Mouse (Mus musculus) megakaryocyte progenitor cell, adult 5-6 weeks (primary cell): ENCODE results near the gene 0610040J01Rik. TPM values are rescaled to one million over a fixed set of nuclear protein-coding genes. Genes with fewer than 3 reads are reported as not detected.
A peak's percentile ranks its signal among the peaks of the same experiment; 100 is the strongest.

ENCODE experiments used
- ATAC-seq: replicated peaks from 2 replicates; pipeline ENCODE4 v1.8.0; 2016; ENCODE audit warnings: mild to moderate bottlenecking, moderate TSS enrichment, inconsistent platforms; ENCODE audit not compliant: poor library complexity
- total RNA-seq, 2 experiments: library from RNA; stranded (forward) in 1 of 2; stranded (reverse) in 1 of 2; fragments of 157-497, 149-512 nt in 1 of 2; fragments of 200-1000 nt in 1 of 2; gene quantifications; 2 replicates each; pipeline versions ENCODE4 v1.2.3 to v1.2.4; 2015 to 2017

The 0610040J01Rik gene
- total RNA-seq, 2 experiments from 2014 or later, result 6.7 to 7.1 TPM

GRCm38 (mm10) chr5:63828380-63829185 lies 16.4 kb downstream of the 0610040J01Rik start:
- ATAC-seq, result peak; percentile 32

- peak; percentile 62 for ATAC-seq
These were observed 18.9 kb downstream of the 0610040J01Rik start for GRCm38 (mm10) chr5:63831054-63831453.

- ATAC-seq, result no peak
These were observed 21.8 kb downstream of the 0610040J01Rik start for GRCm38 (mm10) chr5:63833955-63834354.

- ATAC-seq, result no peak
These were observed 22.3 kb downstream of the 0610040J01Rik start for GRCm38 (mm10) chr5:63834435-63834834.

- ATAC-seq, result peak; percentile 88
These were observed 25.0 kb downstream of the 0610040J01Rik start for GRCm38 (mm10) chr5:63837115-63837514.

- ATAC-seq, result no peak
These were observed 25.7 kb downstream of the 0610040J01Rik start for GRCm38 (mm10) chr5:63837851-63838250.

- no peak for ATAC-seq
These were observed 27.7 kb downstream of the 0610040J01Rik start for GRCm38 (mm10) chr5:63839801-63840416.

GRCm38 (mm10) chr5:63847080-63847479 lies 34.9 kb downstream of the 0610040J01Rik start:
- no peak for ATAC-seq

- ATAC-seq, result no peak
These were observed 35.5 kb downstream of the 0610040J01Rik start for GRCm38 (mm10) chr5:63847541-63848226.

GRCm38 (mm10) chr5:63858901-63859300 lies 46.7 kb downstream of the 0610040J01Rik start:
- peak; percentile 48; the same call in 1 of the 2 replicates for ATAC-seq

GRCm38 (mm10) chr5:63867421-63867820 lies 55.3 kb downstream of the 0610040J01Rik start:
- no peak for ATAC-seq

- no peak for ATAC-seq
These were observed 60.2 kb downstream of the 0610040J01Rik start for GRCm38 (mm10) chr5:63872176-63872932.

GRCm38 (mm10) chr5:63874880-63875279 lies 62.7 kb downstream of the 0610040J01Rik start:
- peak; percentile 97 for ATAC-seq

GRCm38 (mm10) chr5:63876081-63876480 lies 63.9 kb downstream of the 0610040J01Rik start:
- no peak for ATAC-seq

GRCm38 (mm10) chr5:63879026-63879425 lies 66.9 kb downstream of the 0610040J01Rik start:
- no peak for ATAC-seq

GRCm38 (mm10) chr5:63886292-63886691 lies 74.1 kb downstream of the 0610040J01Rik start:
- ATAC-seq, result no peak

GRCm38 (mm10) chr5:63886709-63887108 lies 74.5 kb downstream of the 0610040J01Rik start:
- peak; percentile 93 for ATAC-seq

GRCm38 (mm10) chr5:63887111-63887510 lies 74.9 kb downstream of the 0610040J01Rik start:
- peak; percentile 59 for ATAC-seq

- ATAC-seq, result no peak
These were observed 79.1 kb downstream of the 0610040J01Rik start for GRCm38 (mm10) chr5:63891241-63891640.

GRCm38 (mm10) chr5:63891912-63892311 lies 79.7 kb downstream of the 0610040J01Rik start:
- no peak for ATAC-seq
